Mouse (Mus musculus): ENCODE results near the gene St6galnac3.

- TF ChIP-seq CTCF (IDR thresholded peaks at IDR 0.05; ENCODE audit: borderline replicate concordance, extremely low read depth, insufficient read depth, insufficient read length) (no peak), POLR2A (IDR thresholded peaks at IDR 0.05; ENCODE audit: borderline replicate concordance, extremely low read depth, insufficient read depth, insufficient read length, poor library complexity, severe bottlenecking) (no peak)
These were observed 36.2 kb upstream of the St6galnac3 start for GRCm38 (mm10) chr3:153761171-153761570.
